Mouse (Mus musculus): Measurements from ENCODE around the gene Trip10. TPM values are rescaled to one million over a fixed set of nuclear protein-coding genes. Genes with fewer than 3 reads are reported as not detected.

Trip10 gene
- total and polyA plus RNA-seq, 3 experiments = 10.9 to 20.8 TPM; not detected in 1

DNA sequence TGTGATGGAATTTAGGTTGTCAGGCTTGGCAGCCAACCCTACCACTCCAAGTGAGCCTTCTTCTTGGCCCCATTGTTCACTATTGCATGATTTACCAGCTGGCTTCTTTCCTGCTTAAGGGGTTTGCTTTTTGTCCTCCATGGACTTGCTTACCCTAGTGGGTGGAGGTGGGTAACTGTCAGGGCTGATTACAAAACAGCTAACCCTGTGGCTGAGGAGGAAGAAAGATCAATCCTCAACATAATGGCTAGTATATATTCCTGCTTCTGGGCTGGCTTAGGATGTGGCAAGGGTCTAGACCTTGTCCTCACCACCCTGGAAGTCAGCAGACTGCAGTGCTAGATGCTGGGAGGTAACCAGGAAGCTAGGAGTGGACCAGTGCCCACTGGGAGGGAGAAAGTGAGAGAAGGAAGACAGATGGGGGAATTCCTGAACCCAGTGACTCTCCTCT, 17.9 kb upstream of the Trip10 start (continued):
- no peak for TF ChIP-seq BHLHE40 (IDR thresholded peaks at IDR 0.05; ENCODE audit: borderline replicate concordance, low read depth, low read length)
- no peak for TF ChIP-seq UBTF (IDR thresholded peaks at IDR 0.05; ENCODE audit: borderline replicate concordance, insufficient read depth, low read depth, low read length)
- no peak for TF ChIP-seq MAFK (IDR thresholded peaks at IDR 0.05; ENCODE audit: borderline replicate concordance, low read depth, low read length)

GRCm38 (mm10) chr17:57232200-57232599, 17.1 kb upstream of the Trip10 start:
- DNase-seq (ENCODE audit: low read depth, low spot score) = no peak
- peaks cover 4 to 7% of the 10 kb centered on the region in 2 experiments for H3K4me1 ChIP-seq (ENCODE audit: control insufficient read depth in 1 of 2, insufficient read depth in 2 of 2, low read length in 2 of 2)
- H3K4me3 ChIP-seq (ENCODE audit: control insufficient read depth in 1 of 2, insufficient read depth in 1 of 2, low read depth in 2 of 2, low read length in 2 of 2) = no peak overlapping the region
- H3K36me3 ChIP-seq (ENCODE audit: control insufficient read depth in 1 of 2, insufficient read depth in 2 of 2, low read length in 2 of 2) = peaks cover 0 to 6% of the 10 kb centered on the region in 2 experiments; a peak in 3 of 4 replicates
- no peaks in the 10 kb centered on the region for H3K79me2 ChIP-seq (ENCODE audit: control insufficient read depth, insufficient read depth, low read length, poor library complexity)
- no peak overlapping the region for H3K27ac ChIP-seq (ENCODE audit: control insufficient read depth, low read depth, low read length)
- no peaks in the 10 kb centered on the region for H3K27me3 ChIP-seq (ENCODE audit: control insufficient read depth in 1 of 2, insufficient read depth in 2 of 2, low read length in 2 of 2)
- no peaks in the 10 kb centered on the region for H3K9me3 ChIP-seq (replicated peaks; ENCODE audit: insufficient read depth, low read length)
- TF ChIP-seq ELF1 (IDR thresholded peaks at IDR 0.05; ENCODE audit: low read depth, low read length) = no peak
- no peak for TF ChIP-seq ZC3H11A (IDR thresholded peaks at IDR 0.05; ENCODE audit: low read depth, low read length)
- no peak for TF ChIP-seq EP300 (IDR thresholded peaks at IDR 0.05; ENCODE audit: low read depth in 1 of 2, low read length in 2 of 2)
- TF ChIP-seq POLR2AphosphoS5 (IDR thresholded peaks at IDR 0.05; ENCODE audit: borderline replicate concordance, low read depth, low read length) = peak; percentile 88; the same call in 1 of the 2 replicates
- TF ChIP-seq E2F4 (IDR thresholded peaks at IDR 0.05; ENCODE audit: borderline replicate concordance, low read depth, low read length) = no peak
- H3K9ac ChIP-seq (ENCODE audit: control insufficient read depth, low read depth, low read length, poor library complexity, severe bottlenecking) = no peak overlapping the region

GRCm38 (mm10) chr17:57233038-57233437, 16.2 kb upstream of the Trip10 start:
- Histone ChIP-seq H3K4me3 (ENCODE audit: control insufficient read depth in 1 of 2, insufficient read depth in 1 of 2, low read depth in 2 of 2, low read length in 2 of 2) (no peak overlapping the region), H3K27me3 (ENCODE audit: control insufficient read depth in 1 of 2, insufficient read depth in 2 of 2, low read length in 2 of 2) (no peaks in the 10 kb centered on the region), H3K9me3 (replicated peaks; ENCODE audit: insufficient read depth, low read length) (no peaks in the 10 kb centered on the region), H3K27ac (ENCODE audit: control insufficient read depth, low read depth, low read length) (no peak overlapping the region), H3K36me3 (ENCODE audit: control insufficient read depth in 1 of 2, insufficient read depth in 2 of 2, low read length in 2 of 2) (peaks cover 0 to 6% of the 10 kb centered on the region in 2 experiments; a peak in 3 of 4 replicates), H3K9ac (ENCODE audit: control insufficient read depth, low read depth, low read length, poor library complexity, severe bottlenecking) (no peak overlapping the region), H3K4me1 (ENCODE audit: control insufficient read depth in 1 of 2, insufficient read depth in 2 of 2, low read length in 2 of 2) (peaks cover 4 to 7% of the 10 kb centered on the region in 2 experiments), H3K79me2 (ENCODE audit: control insufficient read depth, insufficient read depth, low read length, poor library complexity) (no peaks in the 10 kb centered on the region)
- no peak for DNase-seq (ENCODE audit: low read depth, low spot score)
- TF ChIP-seq POLR2AphosphoS2 (IDR thresholded peaks at IDR 0.05; ENCODE audit: low read length) = no peak
- no peak for TF ChIP-seq RAD21 (IDR thresholded peaks at IDR 0.05; ENCODE audit: low read depth, low read length)
- TF ChIP-seq RCOR1 (IDR thresholded peaks at IDR 0.05; ENCODE audit: low read depth, low read length) = no peak
- TF ChIP-seq UBTF (IDR thresholded peaks at IDR 0.05; ENCODE audit: borderline replicate concordance, insufficient read depth, low read depth, low read length) = no peak
- TF ChIP-seq POLR2AphosphoS5 (IDR thresholded peaks at IDR 0.05; ENCODE audit: borderline replicate concordance, low read depth, low read length) = no peak
- no peak for TF ChIP-seq CTCF (IDR thresholded peaks at IDR 0.05 in 2 of 3, conservative IDR thresholded peaks at IDR 0.05 in 1 of 3; ENCODE audit: control insufficient read depth in 1 of 3, insufficient read depth in 1 of 3, low read depth in 2 of 3, low read length in 3 of 3, poor library complexity in 1 of 3, severe bottlenecking in 1 of 3)
- TF ChIP-seq MYB (IDR thresholded peaks at IDR 0.05; ENCODE audit: low read depth, low read length) = no peak
- no peak for TF ChIP-seq ZMIZ1 (IDR thresholded peaks at IDR 0.05; ENCODE audit: low read depth, low read length)
- TF ChIP-seq E2F4 (IDR thresholded peaks at IDR 0.05; ENCODE audit: borderline replicate concordance, low read depth, low read length) = no peak

Measured in MEL (cell line).